Mouse (Mus musculus) liver, adult 2 months (tissue): ENCODE measurements around the gene Olfr382. TPM values are rescaled to one million over a fixed set of nuclear protein-coding genes. Genes with fewer than 3 reads are reported as not detected.
"Not testable (repeated sequence)": the region's sequence is repeated elsewhere in the genome, so short reads cannot be mapped to it uniquely, and the experiment has no call there.

Experiments
- DNase-seq: peaks from one replicate; pipeline ENCODE4 v3.0.0-alpha.2; 2011; ENCODE audit warnings: low read depth, low spot score; ENCODE audit errors: extremely low read depth
- H3K27ac ChIP-seq: fragments of 200-500 bp; replicated peaks from 2 replicates; pipeline ENCODE4 v1.5.1; 2012; ENCODE audit warnings: low read depth, mild to moderate bottlenecking, control low read depth, inconsistent platforms, low read length; ENCODE audit not compliant: insufficient read depth
- H3K27me3 ChIP-seq: fragments of 200-500 bp; 2 replicates; pipeline ENCODE4 v1.6.1; 2012; ENCODE audit warnings: mild to moderate bottlenecking, moderate library complexity, low read length, inconsistent platforms; ENCODE audit not compliant: control insufficient read depth, insufficient read depth
- H3K36me3 ChIP-seq: fragments of 200-500 bp; 2 replicates; pipeline ENCODE4 v1.6.1; 2012; ENCODE audit warnings: low read length, inconsistent platforms; ENCODE audit not compliant: control insufficient read depth, insufficient read depth
- H3K4me1 ChIP-seq: fragments of 200-500 bp; 2 replicates; pipeline ENCODE4 v1.6.1; 2011; ENCODE audit warnings: low read length; ENCODE audit not compliant: control insufficient read depth, insufficient read depth
- H3K4me3 ChIP-seq: fragments of 200-500 bp; 2 replicates; pipeline ENCODE4 v1.5.1; 2011; ENCODE audit warnings: low read depth, mild to moderate bottlenecking, control low read depth, low read length, moderate library complexity; ENCODE audit not compliant: insufficient read depth
- H3K79me2 ChIP-seq: fragments of 200-500 bp; 2 replicates; pipeline ENCODE4 v1.6.1; 2012; ENCODE audit warnings: inconsistent platforms, mild to moderate bottlenecking, low read length, moderate library complexity; ENCODE audit not compliant: control insufficient read depth, insufficient read depth
- H3K9ac ChIP-seq: fragments of 200-500 bp; 2 replicates; pipeline ENCODE4 v1.6.1; 2012; ENCODE audit warnings: low read depth, mild to moderate bottlenecking, control low read depth, inconsistent platforms, low read length
- CTCF ChIP-seq: fragments of 200-500 bp; IDR thresholded peaks from 2 replicates; pipeline ENCODE4 v1.5.1; 2011; ENCODE audit warnings: low read depth, low read length, control low read depth
- POLR2A ChIP-seq: fragments of 200-500 bp; IDR thresholded peaks from 2 replicates; pipeline ENCODE4 v1.6.1; 2011; ENCODE audit warnings: low read length, control low read depth; ENCODE audit not compliant: insufficient read depth; ENCODE audit errors: extremely low read depth
- WGBS: fragments of 180-500 bp; shearing (Covaris S2); methylation state at CpG from one replicate; pipeline ENCODE4 v1.1.7; 2018; 5-methylcytosine and 5-hydroxymethylcytosine counted together
- polyA plus RNA-seq: library from polyadenylated mRNA; depleted of rRNA; stranded (reverse); fragments of >200 nt; gene quantifications from 2 replicates; pipeline ENCODE4 v1.2.3, GENCODE M21; 2012; rRNA removed
- total RNA-seq: library from RNA; depleted of rRNA; stranded (reverse); fragments of >200 nt; gene quantifications from 2 replicates; pipeline ENCODE4 v1.2.3, GENCODE M21; 2014; rRNA removed

The Olfr382 gene
- total RNA-seq: not detected in 2 replicates
- polyA plus RNA-seq: not detected in 2 replicates

DNA sequence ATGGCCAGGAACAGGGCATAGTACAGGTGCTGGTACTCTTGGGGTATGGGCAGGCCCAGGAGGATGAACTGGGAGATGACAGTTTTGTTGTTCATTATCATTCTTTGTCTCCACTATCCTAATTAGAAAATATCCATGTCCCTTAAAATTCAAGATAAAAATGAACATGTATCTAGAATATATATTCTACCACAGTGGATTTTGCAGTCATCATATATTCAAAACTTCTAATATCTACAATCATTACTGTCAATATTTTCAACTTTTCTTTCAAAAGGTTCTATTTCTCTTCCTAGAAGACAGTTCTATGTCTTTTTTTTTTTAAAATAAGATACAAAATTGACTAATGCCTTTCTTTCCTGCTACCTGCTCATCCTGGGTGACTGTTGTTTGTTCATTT is at the start of gene Olfr382:
Gene Olfr382 (minus strand): TSS at position 101 of the 400 bp plus-strand sequence.
- H3K27ac ChIP-seq: no peak within 1 kb of the TSS
- no peaks in the 10 kb centered on the region for H3K79me2 ChIP-seq
- H3K4me3 ChIP-seq: no peak within 1 kb of the TSS
- H3K9ac ChIP-seq: no peak within 1 kb of the TSS
- H3K36me3 ChIP-seq: no peaks in the 10 kb centered on the region
- H3K27me3 ChIP-seq: no peaks in the 10 kb centered on the region
- TF ChIP-seq CTCF: no peak
- no peak for TF ChIP-seq POLR2A
- H3K4me1 ChIP-seq: no peaks in the 10 kb centered on the region
- DNase-seq: no peak

DNA sequence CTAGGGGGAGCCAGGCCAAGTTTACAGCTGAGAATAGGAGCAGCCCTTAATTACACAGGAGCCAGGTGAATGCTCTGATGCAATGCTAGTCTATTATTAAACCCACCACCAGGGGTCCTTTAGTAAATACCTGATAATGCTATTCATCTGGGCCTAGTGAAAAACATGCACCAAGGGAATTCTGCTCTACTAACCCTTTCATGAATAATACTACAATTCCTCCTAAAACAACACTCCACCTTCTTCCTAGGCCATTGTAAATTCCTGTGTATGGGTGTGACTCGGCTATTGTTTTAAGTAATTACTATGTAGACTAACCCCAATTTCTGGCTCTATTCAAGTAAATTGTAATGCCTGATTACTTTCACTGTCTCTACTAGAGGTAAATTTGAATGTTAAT is 12.0 kb upstream of the Olfr382 start:
- H3K27me3 ChIP-seq: not testable (repeated sequence)
- 93% methylated on average over 1 of the region's 1 CpGs for WGBS

DNA sequence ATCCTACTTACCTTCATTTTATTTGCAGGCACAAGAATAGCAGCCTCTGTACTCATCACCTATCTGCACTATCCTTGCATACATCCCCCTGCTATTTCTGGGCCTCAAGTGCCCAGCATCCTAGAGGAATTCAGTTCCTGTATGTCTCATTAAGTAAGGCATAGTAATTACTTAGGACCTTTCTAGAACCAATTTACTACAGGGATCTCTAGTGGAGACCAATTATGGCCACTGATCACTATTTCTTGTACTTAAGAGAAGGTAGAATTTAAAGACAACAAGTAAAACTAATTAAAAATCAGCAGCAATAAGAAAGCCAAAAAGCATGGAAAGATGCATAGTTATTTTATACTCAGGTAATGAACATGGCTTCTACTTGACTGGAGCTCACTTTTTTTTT is 25.5 kb downstream of the Olfr382 start, which contains the start of gene Olfr381:
Gene Olfr381 (minus strand): TSS at position 101 of the 400 bp plus-strand sequence.
- no peak within 1 kb of the TSS for H3K4me3 ChIP-seq
- no peak for TF ChIP-seq CTCF
- no peak for TF ChIP-seq POLR2A
- H3K9ac ChIP-seq: no peak within 1 kb of the TSS

More for the DNA sequence above, 12.0 kb upstream of the Olfr382 start:
- DNase-seq, H3K27ac ChIP-seq, H3K4me3 ChIP-seq, H3K4me1 ChIP-seq, H3K9ac ChIP-seq, H3K36me3 ChIP-seq, H3K79me2 ChIP-seq: not testable (repeated sequence)

More for the DNA sequence above, 25.5 kb downstream of the Olfr382 start, which contains the start of gene Olfr381:
- no peaks in the 10 kb centered on the region for H3K36me3 ChIP-seq
- DNase-seq: no peak
- no peak within 1 kb of the TSS for H3K27ac ChIP-seq
- no peaks in the 10 kb centered on the region for H3K27me3 ChIP-seq
- no peaks in the 10 kb centered on the region for H3K4me1 ChIP-seq
- H3K79me2 ChIP-seq: no peaks in the 10 kb centered on the region

Other genes with a start within 250 kb of the Olfr382 start
- gene Trpv3, start 249.8 kb downstream of the Olfr382 start, total RNA-seq: under 0.01 TPM in 2 replicates
- gene Trpv3, start 249.8 kb downstream of the Olfr382 start, polyA plus RNA-seq: 0.01 TPM in 2 replicates
- gene Aspa, start 187.6 kb downstream of the Olfr382 start, total RNA-seq: 32.8 and 40.2 TPM in 2 replicates
- 3.2 and 4.2 TPM in 2 replicates for gene Aspa, start 187.6 kb downstream of the Olfr382 start, polyA plus RNA-seq
- 0.18 and 0.27 TPM in 2 replicates for gene Gm49340, start 187.5 kb downstream of the Olfr382 start, total RNA-seq
- 0.23 TPM in 1 of 2 replicates, not detected in the other for gene Gm49340, start 187.5 kb downstream of the Olfr382 start, polyA plus RNA-seq
- gene Spata22, start 187.5 kb downstream of the Olfr382 start, total RNA-seq: 5.1 and 5.9 TPM in 2 replicates
- gene Spata22, start 187.5 kb downstream of the Olfr382 start, polyA plus RNA-seq: 0.73 and 0.94 TPM in 2 replicates
- gene Olfr20, start 166.4 kb downstream of the Olfr382 start, total RNA-seq: 0.13 TPM in 1 of 2 replicates, not detected in the other
- 1.0 and 1.8 TPM in 2 replicates for gene Olfr20, start 166.4 kb downstream of the Olfr382 start, polyA plus RNA-seq
- not detected in 2 replicates for gene Olfr376, start 146.0 kb downstream of the Olfr382 start, total RNA-seq
- gene Olfr376, start 146.0 kb downstream of the Olfr382 start, polyA plus RNA-seq: not detected in 2 replicates
- not detected in 2 replicates for gene Olfr1, start 117.6 kb downstream of the Olfr382 start, total RNA-seq
- gene Olfr1, start 117.6 kb downstream of the Olfr382 start, polyA plus RNA-seq: not detected in 2 replicates
- not detected in 2 replicates for gene Olfr378, start 88.7 kb downstream of the Olfr382 start, total RNA-seq
- not detected in 2 replicates for gene Olfr378, start 88.7 kb downstream of the Olfr382 start, polyA plus RNA-seq
- not detected in 2 replicates for gene Olfr380, start 59.7 kb downstream of the Olfr382 start, total RNA-seq
- gene Olfr380, start 59.7 kb downstream of the Olfr382 start, polyA plus RNA-seq: not detected in 2 replicates
- not detected in 2 replicates for gene Olfr381, start 25.6 kb downstream of the Olfr382 start, total RNA-seq
- not detected in 2 replicates for gene Olfr381, start 25.6 kb downstream of the Olfr382 start, polyA plus RNA-seq
- gene Olfr385, start 75.8 kb upstream of the Olfr382 start, total RNA-seq: not detected in 2 replicates
- gene Olfr385, start 75.8 kb upstream of the Olfr382 start, polyA plus RNA-seq: not detected in 2 replicates
- not detected in 2 replicates for gene Olfr384, start 81.4 kb upstream of the Olfr382 start, total RNA-seq
- not detected in 2 replicates for gene Olfr384, start 81.4 kb upstream of the Olfr382 start, polyA plus RNA-seq
- not detected in 2 replicates for gene Zfp735, start 171.6 kb upstream of the Olfr382 start, total RNA-seq
- not detected in 2 replicates for gene Zfp735, start 171.6 kb upstream of the Olfr382 start, polyA plus RNA-seq